Mouse (Mus musculus): ENCODE results near the gene 3100002H09Rik. TPM values are rescaled to one million over a fixed set of nuclear protein-coding genes. Genes with fewer than 3 reads are reported as not detected.

The 3100002H09Rik gene
- not detected in 2 replicates for polyA plus RNA-seq (2015; fragmentation: Nextera tagmentation; extraction: Ambion mirVana)

DNA sequence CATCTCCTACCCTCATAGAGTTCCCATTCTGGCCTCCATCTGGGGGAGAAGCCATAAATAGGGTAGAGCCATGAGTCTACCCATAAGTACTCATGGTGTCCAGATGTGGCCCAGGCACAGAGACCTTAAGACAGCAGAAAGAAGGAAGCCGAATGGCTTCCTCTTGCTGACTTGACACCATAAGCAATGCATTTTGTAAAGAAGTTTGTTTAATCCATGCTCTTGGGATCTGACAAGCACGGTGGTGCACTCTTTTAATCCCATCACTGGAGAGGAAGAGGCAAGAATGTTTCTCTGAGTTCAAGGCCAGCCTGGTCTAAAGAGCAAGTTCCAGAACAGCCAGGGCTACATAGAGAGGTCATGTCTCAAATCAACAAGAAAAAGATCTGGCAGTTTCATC, at the start of gene 3100002H09Rik:
Gene 3100002H09Rik (minus strand): TSS at position 101 of the 400 bp plus-strand sequence.
- Histone ChIP-seq H3K9ac (ENCODE audit: low read depth, low read length) (no peak within 1 kb of the TSS), H3K4me1 (ENCODE audit: control insufficient read depth, low read depth, low read length) (peaks cover 26% of the 10 kb centered on the region)

GRCm38 (mm10) chr4:124659251-124660217, 48.9 kb upstream of the 3100002H09Rik start:
- no peaks in the 10 kb centered on the region for H3K36me3 ChIP-seq (ENCODE audit: control insufficient read depth, insufficient read depth)
- no peaks in the 10 kb centered on the region for H3K9me3 ChIP-seq (replicated peaks; ENCODE audit: control insufficient read depth, low read length)
- H3K4me1 ChIP-seq (ENCODE audit: control insufficient read depth, low read depth, low read length): peaks cover 13% of the 10 kb centered on the region
- 2% methylated on average over 68 of the region's 68 CpGs for WGBS (ENCODE audit: insufficient replicate concordance)
- H3K4me3 ChIP-seq (ENCODE audit: low read depth, low read length): no peak overlapping the region
- H3K27me3 ChIP-seq (ENCODE audit: control insufficient read depth, insufficient read depth, low read depth, low read length): peaks cover 92% of the 10 kb centered on the region
- no peak overlapping the region for H3K4me2 ChIP-seq (ENCODE audit: low read depth, low read length)
- no peak overlapping the region for H3K9ac ChIP-seq (ENCODE audit: low read depth, low read length)
- H3K27ac ChIP-seq (ENCODE audit: low read length): no peak overlapping the region
- ATAC-seq (ENCODE audit: low read depth): no peak

More for the DNA sequence above, at the start of gene 3100002H09Rik:
- WGBS (ENCODE audit: insufficient replicate concordance): 64% methylated on average over 2 of the region's 2 CpGs
- Histone ChIP-seq H3K4me2 (ENCODE audit: low read depth, low read length) (no peak within 1 kb of the TSS), H3K27ac (ENCODE audit: low read length) (no peak within 1 kb of the TSS), H3K27me3 (ENCODE audit: control insufficient read depth, insufficient read depth, low read depth, low read length) (peaks cover 15% of the 10 kb centered on the region), H3K4me3 (ENCODE audit: low read depth, low read length) (no peak within 1 kb of the TSS), H3K9me3 (replicated peaks; ENCODE audit: control insufficient read depth, low read length) (no peaks in the 10 kb centered on the region), H3K36me3 (ENCODE audit: control insufficient read depth, insufficient read depth) (no peaks in the 10 kb centered on the region)
- no peak for ATAC-seq (ENCODE audit: low read depth)

DNA sequence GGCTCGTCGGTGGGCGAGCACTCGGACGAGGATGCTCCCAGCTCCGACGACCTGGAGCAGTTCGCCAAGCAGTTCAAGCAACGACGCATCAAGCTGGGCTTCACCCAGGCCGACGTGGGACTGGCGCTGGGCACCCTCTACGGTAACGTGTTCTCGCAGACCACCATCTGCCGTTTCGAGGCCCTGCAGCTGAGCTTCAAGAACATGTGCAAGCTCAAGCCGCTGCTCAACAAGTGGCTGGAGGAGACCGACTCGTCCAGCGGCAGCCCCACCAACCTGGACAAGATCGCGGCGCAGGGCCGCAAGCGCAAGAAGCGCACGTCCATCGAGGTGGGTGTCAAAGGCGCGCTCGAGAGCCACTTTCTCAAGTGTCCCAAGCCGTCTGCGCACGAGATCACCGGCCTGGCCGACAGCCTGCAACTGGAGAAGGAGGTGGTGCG, 47.8 kb upstream of the 3100002H09Rik start:
- peaks cover 13% of the 10 kb centered on the region for H3K4me1 ChIP-seq (ENCODE audit: control insufficient read depth, low read depth, low read length)

DNA sequence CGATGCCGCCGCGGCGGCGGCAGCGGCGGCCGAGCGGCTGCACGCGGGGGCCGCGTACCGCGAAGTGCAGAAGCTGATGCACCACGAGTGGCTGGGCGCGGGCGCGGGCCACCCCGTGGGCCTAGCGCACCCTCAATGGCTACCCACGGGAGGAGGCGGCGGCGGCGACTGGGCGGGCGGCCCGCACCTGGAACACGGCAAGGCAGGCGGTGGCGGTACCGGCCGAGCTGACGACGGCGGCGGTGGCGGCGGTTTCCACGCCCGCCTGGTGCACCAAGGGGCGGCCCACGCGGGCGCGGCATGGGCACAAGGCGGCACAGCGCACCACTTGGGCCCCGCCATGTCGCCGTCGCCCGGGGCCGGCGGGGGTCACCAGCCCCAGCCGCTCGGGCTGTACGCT, 47.2 kb upstream of the 3100002H09Rik start:
- peak overlapping the region; percentile 66 for H3K4me2 ChIP-seq (ENCODE audit: low read depth, low read length)
- no peak overlapping the region for H3K27ac ChIP-seq (ENCODE audit: low read length)
- peak; percentile 20; the same call in 1 of the 2 replicates for ATAC-seq (ENCODE audit: low read depth)
- no peaks in the 10 kb centered on the region for H3K36me3 ChIP-seq (ENCODE audit: control insufficient read depth, insufficient read depth)
- no peaks in the 10 kb centered on the region for H3K9me3 ChIP-seq (replicated peaks; ENCODE audit: control insufficient read depth, low read length)
- WGBS (ENCODE audit: insufficient replicate concordance): 1% methylated on average over 44 of the region's 61 CpGs
- H3K27me3 ChIP-seq (ENCODE audit: control insufficient read depth, insufficient read depth, low read depth, low read length): peaks cover 98% of the 10 kb centered on the region
- H3K4me3 ChIP-seq (ENCODE audit: low read depth, low read length): peak overlapping the region; percentile 53
- no peak overlapping the region for H3K9ac ChIP-seq (ENCODE audit: low read depth, low read length)
- H3K4me1 ChIP-seq (ENCODE audit: control insufficient read depth, low read depth, low read length): peaks cover 13% of the 10 kb centered on the region

More for the DNA sequence above, 47.8 kb upstream of the 3100002H09Rik start:
- Histone ChIP-seq H3K9me3 (replicated peaks; ENCODE audit: control insufficient read depth, low read length) (no peaks in the 10 kb centered on the region), H3K36me3 (ENCODE audit: control insufficient read depth, insufficient read depth) (no peaks in the 10 kb centered on the region), H3K27ac (ENCODE audit: low read length) (no peak overlapping the region), H3K4me3 (ENCODE audit: low read depth, low read length) (no peak overlapping the region), H3K27me3 (ENCODE audit: control insufficient read depth, insufficient read depth, low read depth, low read length) (peaks cover 97% of the 10 kb centered on the region), H3K9ac (ENCODE audit: low read depth, low read length) (no peak overlapping the region), H3K4me2 (ENCODE audit: low read depth, low read length) (no peak overlapping the region)
- WGBS (ENCODE audit: insufficient replicate concordance): 4% methylated on average over 39 of the region's 39 CpGs
- ATAC-seq (ENCODE audit: low read depth): no peak

DNA sequence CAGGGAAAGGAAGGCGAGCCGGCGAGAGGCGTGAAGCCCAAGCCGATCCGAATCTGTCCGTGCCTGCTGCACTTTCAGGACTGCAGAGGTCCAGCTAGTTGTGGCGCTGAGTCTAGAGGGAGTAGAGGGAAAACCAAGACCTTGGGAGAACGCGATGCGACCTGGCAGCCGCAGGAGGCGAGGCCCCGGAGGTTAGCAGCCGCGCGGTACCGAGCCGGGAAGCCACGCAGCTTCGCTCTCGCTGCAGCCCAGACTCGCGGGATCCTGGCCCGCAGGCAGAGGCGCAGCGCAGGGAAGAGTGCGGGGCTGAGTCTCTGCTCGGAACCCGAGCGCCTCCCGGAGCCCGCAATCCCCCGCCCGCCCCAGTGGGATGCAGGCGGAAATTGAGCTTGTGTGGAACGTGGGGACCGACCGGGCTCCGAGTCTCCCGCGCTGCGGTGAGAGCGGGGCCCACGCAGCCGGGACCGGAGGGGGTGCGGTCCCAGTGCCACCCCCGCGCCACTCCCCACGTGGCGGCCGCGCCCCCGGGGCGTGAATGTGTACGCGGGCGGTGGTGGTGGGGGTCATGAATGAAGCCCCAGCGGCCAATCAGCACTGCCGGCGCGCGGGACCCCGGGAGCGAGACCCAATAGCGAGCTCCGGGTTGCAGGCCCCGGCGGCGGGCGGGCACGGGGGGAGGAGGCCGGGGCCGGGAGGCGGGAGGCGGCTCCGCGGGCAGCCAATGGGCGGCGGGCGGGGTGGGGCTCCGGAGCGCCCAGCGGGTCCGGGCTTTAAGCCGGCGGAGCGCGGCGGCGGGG, 46.4 kb upstream of the 3100002H09Rik start:
- H3K27ac ChIP-seq (ENCODE audit: low read length): no peak overlapping the region
- under 1% methylated on average over 79 of the region's 92 CpGs for WGBS (ENCODE audit: insufficient replicate concordance)
- peak; percentile 87 for ATAC-seq (ENCODE audit: low read depth)
- H3K36me3 ChIP-seq (ENCODE audit: control insufficient read depth, insufficient read depth): no peaks in the 10 kb centered on the region
- H3K4me2 ChIP-seq (ENCODE audit: low read depth, low read length): peak overlapping the region; percentile 66
- H3K9me3 ChIP-seq (replicated peaks; ENCODE audit: control insufficient read depth, low read length): no peaks in the 10 kb centered on the region
- H3K27me3 ChIP-seq (ENCODE audit: control insufficient read depth, insufficient read depth, low read depth, low read length): peaks cover 95% of the 10 kb centered on the region
- no peak overlapping the region for H3K9ac ChIP-seq (ENCODE audit: low read depth, low read length)
- peak overlapping the region; percentile 53 for H3K4me3 ChIP-seq (ENCODE audit: low read depth, low read length)
- H3K4me1 ChIP-seq (ENCODE audit: control insufficient read depth, low read depth, low read length): peaks cover 13% of the 10 kb centered on the region

GRCm38 (mm10) chr4:124656518-124656853, 45.9 kb upstream of the 3100002H09Rik start, which contains the start of gene Pou3f1:
Gene Pou3f1, plus strand, starts transcription at chr4:124656807.
- Histone ChIP-seq H3K4me3 (ENCODE audit: low read depth, low read length) (peak within 1 kb of the TSS; percentile 53), H3K27ac (ENCODE audit: low read length) (no peak within 1 kb of the TSS), H3K9ac (ENCODE audit: low read depth, low read length) (no peak within 1 kb of the TSS), H3K4me2 (ENCODE audit: low read depth, low read length) (peak within 1 kb of the TSS; percentile 66), H3K27me3 (ENCODE audit: control insufficient read depth, insufficient read depth, low read depth, low read length) (peaks cover 94% of the 10 kb centered on the region), H3K4me1 (ENCODE audit: control insufficient read depth, low read depth, low read length) (peaks cover 13% of the 10 kb centered on the region), H3K36me3 (ENCODE audit: control insufficient read depth, insufficient read depth) (no peaks in the 10 kb centered on the region), H3K9me3 (replicated peaks; ENCODE audit: control insufficient read depth, low read length) (no peaks in the 10 kb centered on the region)
- ATAC-seq (ENCODE audit: low read depth): no peak
- 4% methylated on average over 15 of the region's 15 CpGs for WGBS (ENCODE audit: insufficient replicate concordance)

- H3K27me3 ChIP-seq (ENCODE audit: control insufficient read depth, insufficient read depth, low read depth, low read length): peaks cover 79% of the 10 kb centered on the region
- no peak overlapping the region for H3K27ac ChIP-seq (ENCODE audit: low read length)
- 9% methylated on average over 9 of the region's 9 CpGs for WGBS (ENCODE audit: insufficient replicate concordance)
- H3K4me2 ChIP-seq (ENCODE audit: low read depth, low read length): no peak overlapping the region
- H3K36me3 ChIP-seq (ENCODE audit: control insufficient read depth, insufficient read depth): no peaks in the 10 kb centered on the region
- no peaks in the 10 kb centered on the region for H3K9me3 ChIP-seq (replicated peaks; ENCODE audit: control insufficient read depth, low read length)
- no peak overlapping the region for H3K9ac ChIP-seq (ENCODE audit: low read depth, low read length)
- no peak for ATAC-seq (ENCODE audit: low read depth)
- no peak overlapping the region for H3K4me3 ChIP-seq (ENCODE audit: low read depth, low read length)
- H3K4me1 ChIP-seq (ENCODE audit: control insufficient read depth, low read depth, low read length): peaks cover 10% of the 10 kb centered on the region
Observed at GRCm38 (mm10) chr4:124652886-124653285, 42.3 kb upstream of the 3100002H09Rik start.

GRCm38 (mm10) chr4:124647909-124648308, 37.3 kb upstream of the 3100002H09Rik start:
- H3K4me3 ChIP-seq (ENCODE audit: low read depth, low read length): no peak overlapping the region
- peaks cover 13% of the 10 kb centered on the region for H3K4me1 ChIP-seq (ENCODE audit: control insufficient read depth, low read depth, low read length)
- 47% methylated on average over 5 of the region's 5 CpGs for WGBS (ENCODE audit: insufficient replicate concordance)
- H3K36me3 ChIP-seq (ENCODE audit: control insufficient read depth, insufficient read depth): no peaks in the 10 kb centered on the region
- H3K9me3 ChIP-seq (replicated peaks; ENCODE audit: control insufficient read depth, low read length): no peaks in the 10 kb centered on the region
- no peak overlapping the region for H3K4me2 ChIP-seq (ENCODE audit: low read depth, low read length)
- H3K27me3 ChIP-seq (ENCODE audit: control insufficient read depth, insufficient read depth, low read depth, low read length): peaks cover 36% of the 10 kb centered on the region
- H3K9ac ChIP-seq (ENCODE audit: low read depth, low read length): no peak overlapping the region
- no peak for ATAC-seq (ENCODE audit: low read depth)
- no peak overlapping the region for H3K27ac ChIP-seq (ENCODE audit: low read length)

Data from liver, embryonic 16.5 days (tissue).